Mouse (Mus musculus): Measurements from ENCODE around the gene Cap1.
"Not testable (repeated sequence)": the region's sequence is repeated elsewhere in the genome, so short reads cannot be mapped to it uniquely, and the experiment has no call there.

The Cap1 gene

GRCm38 (mm10) chr4:122836403-122836775, 49.5 kb downstream of the Cap1 start:
- no peak for DNase-seq

- DNase-seq: peak; percentile 90
Observed at GRCm38 (mm10) chr4:122835530-122836402, 50.1 kb downstream of the Cap1 start, which contains the start of gene Ppt1. Gene Ppt1 (plus strand): TSS chr4:122836242.

GRCm38 (mm10) chr4:122831888-122832287, 54.0 kb downstream of the Cap1 start:
- no peak for DNase-seq

GRCm38 (mm10) chr4:122829339-122829738, 56.5 kb downstream of the Cap1 start:
- DNase-seq: no peak

- DNase-seq: no peak
Observed at GRCm38 (mm10) chr4:122827651-122828050, 58.2 kb downstream of the Cap1 start.

GRCm38 (mm10) chr4:122820941-122821340, 64.9 kb downstream of the Cap1 start:
- DNase-seq: not testable (repeated sequence)

- no peak for DNase-seq
Observed at GRCm38 (mm10) chr4:122816202-122816601, 69.7 kb downstream of the Cap1 start.

- no peak for DNase-seq
Observed at GRCm38 (mm10) chr4:122811824-122812223, 74.0 kb downstream of the Cap1 start.

- DNase-seq: no peak
Observed at GRCm38 (mm10) chr4:122811180-122811579, 74.7 kb downstream of the Cap1 start.
